Mouse (Mus musculus) bone marrow, adult 2 months (tissue): ENCODE data around the gene Tmem126a. TPM values are rescaled to one million over a fixed set of nuclear protein-coding genes. Genes with fewer than 3 reads are reported as not detected.

Experiments
- H3K27ac ChIP-seq: fragments of 200-500 bp; 2 replicates; pipeline ENCODE4 v1.5.1; 2012; ENCODE audit warnings: low read depth, mild to moderate bottlenecking, control low read depth, inconsistent platforms, low read length; ENCODE audit not compliant: control insufficient read depth, poor library complexity, insufficient read depth
- H3K4me1 ChIP-seq: fragments of 200-500 bp; 2 replicates; pipeline ENCODE4 v1.6.1; 2011; ENCODE audit warnings: low read length; ENCODE audit not compliant: control insufficient read depth, insufficient read depth
- H3K4me3 ChIP-seq: fragments of 200-500 bp; replicated peaks from 2 replicates; pipeline ENCODE3; 2011; ENCODE audit warnings: mild to moderate bottlenecking, low read depth, low read length, control low read depth; ENCODE audit not compliant: control insufficient read depth
- CTCF ChIP-seq: fragments of 200-500 bp; IDR thresholded peaks from 2 replicates; pipeline ENCODE4 v1.5.1; 2011; ENCODE audit warnings: low read length, control low read depth; ENCODE audit not compliant: control insufficient read depth, insufficient read depth
- POLR2A ChIP-seq: fragments of 200-500 bp; IDR thresholded peaks from 2 replicates; pipeline ENCODE4 v1.6.1; 2011; ENCODE audit warnings: low read depth, mild to moderate bottlenecking, control low read depth, low read length, borderline replicate concordance; ENCODE audit not compliant: control insufficient read depth
- WGBS: fragments of 180-500 bp; shearing (Covaris S2); methylation state at CpG from one replicate; pipeline ENCODE4 v1.1.7; 2018; 5-methylcytosine and 5-hydroxymethylcytosine counted together
- polyA plus RNA-seq: library from polyadenylated mRNA; stranded (reverse); fragments of >200 nt; gene quantifications from 2 replicates; pipeline ENCODE4 v1.2.4, GENCODE M21; 2011; ENCODE audit warnings: low replicate concordance; ENCODE audit not compliant: missing spikeins, insufficient read depth, insufficient read length

Gene Tmem126a
- polyA plus RNA-seq: 13.7 and 15.3 TPM in 2 replicates

DNA sequence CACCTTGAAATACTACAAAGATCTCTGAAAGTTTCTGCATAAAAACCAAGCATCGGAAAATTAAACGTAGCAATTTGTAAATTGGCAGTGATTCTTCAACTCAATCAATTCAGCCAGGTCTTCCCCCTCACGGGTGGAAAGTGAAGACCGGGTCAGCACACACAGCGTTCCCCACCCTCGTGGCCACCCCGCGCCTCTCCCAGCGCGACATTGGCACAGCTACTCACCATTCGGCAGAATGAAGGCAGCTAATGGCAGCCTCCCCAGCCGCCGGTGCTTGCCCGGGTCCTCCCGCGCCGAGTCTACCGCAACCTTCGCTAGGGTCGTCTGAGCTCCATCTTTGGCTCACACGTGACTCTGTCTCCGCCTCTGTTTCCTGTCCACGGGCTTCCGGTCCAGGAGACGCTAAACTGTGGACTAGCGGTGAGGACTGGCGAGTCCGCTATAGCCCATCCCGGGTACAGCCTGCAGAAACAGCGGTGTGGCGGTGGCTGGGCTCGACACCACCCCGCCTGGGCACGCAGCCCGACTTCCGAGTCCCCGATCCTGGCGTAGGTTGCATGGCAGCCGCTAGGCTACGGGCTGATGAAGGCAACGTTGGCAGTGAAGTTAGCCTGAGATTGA, at the start of gene Tmem126a:
Gene Tmem126a (minus strand): TSS at position 385 of the 624 bp plus-strand sequence.
- Histone ChIP-seq H3K27ac (peak within 1 kb of the TSS; percentile 9), H3K4me1 (no peaks in the 10 kb centered on the region; the same call in 1 of the 2 replicates), H3K4me3 (peak within 1 kb of the TSS; percentile 79)
- under 1% methylated on average over 41 of the region's 41 CpGs for WGBS
- peak; percentile 30; the same call in 1 of the 2 replicates for TF ChIP-seq CTCF
- peak; percentile 92; the same call in 1 of the 2 replicates for TF ChIP-seq POLR2A

DNA sequence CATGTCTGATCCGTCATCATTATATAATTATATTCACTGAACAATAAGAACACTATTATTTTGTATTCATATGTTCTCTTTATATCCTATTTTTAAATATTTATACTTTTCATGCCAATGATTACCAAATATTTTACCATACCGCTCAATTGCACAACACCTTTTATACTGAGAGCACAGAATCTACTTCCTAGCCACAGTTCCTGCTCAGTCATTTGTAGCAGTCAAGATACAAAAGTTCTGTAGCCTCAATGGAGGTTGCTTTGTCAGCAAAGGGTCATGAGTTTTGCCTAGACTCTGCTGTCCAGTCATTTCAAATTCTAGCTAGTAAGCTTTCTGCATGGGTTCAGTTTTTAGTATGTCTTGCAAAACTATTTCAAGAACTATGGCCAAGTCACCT, 25.6 kb upstream of the Tmem126a start:
- no peak for TF ChIP-seq POLR2A
- TF ChIP-seq CTCF: no peak
- H3K27ac ChIP-seq: no peak overlapping the region

DNA sequence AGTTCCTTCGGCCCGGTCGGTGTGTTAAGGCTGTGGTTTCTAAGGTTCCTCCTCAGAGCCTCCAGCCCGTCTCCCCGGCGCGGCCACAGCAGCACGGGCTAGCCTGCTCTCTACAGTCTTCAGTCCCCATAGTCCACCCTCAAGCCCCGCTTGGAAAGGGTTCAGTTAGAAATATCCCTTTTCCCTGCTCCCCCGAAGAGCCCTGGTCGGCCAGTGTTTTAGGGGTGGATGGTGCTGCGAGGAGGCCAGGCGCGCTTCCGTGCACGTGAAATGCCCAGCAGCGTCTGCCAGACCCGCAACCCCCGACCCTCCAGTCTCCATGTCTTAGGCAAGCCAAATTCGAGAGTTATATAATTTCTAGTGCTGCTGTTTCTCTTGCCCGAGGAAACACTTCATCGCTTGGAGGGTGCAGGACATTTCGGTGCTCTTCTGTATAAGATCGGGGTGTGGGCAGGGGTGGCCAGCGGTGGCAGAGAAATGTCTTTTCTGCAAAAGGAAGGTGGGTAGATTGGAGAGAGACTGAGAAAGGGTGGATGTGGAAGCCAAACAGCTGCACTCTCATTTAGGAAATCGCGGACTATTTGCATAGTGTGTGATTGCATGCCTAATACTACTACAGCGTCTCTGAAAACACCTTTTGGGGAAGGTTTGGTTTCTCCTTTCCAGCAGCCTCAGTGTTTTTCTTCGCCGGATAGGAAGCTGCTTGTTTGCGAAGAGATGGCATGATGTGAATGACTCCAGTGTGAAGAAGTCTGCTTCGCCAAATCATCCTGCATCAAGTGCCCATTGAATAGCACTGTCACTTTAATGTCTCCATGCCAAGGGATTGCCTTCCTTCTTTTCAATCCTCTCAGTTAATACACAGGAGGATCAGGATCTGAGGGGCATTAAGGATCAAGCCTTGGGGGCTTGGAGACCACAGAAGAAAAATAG, 19.6 kb upstream of the Tmem126a start, which contains the start of gene Dlg2:
Gene Dlg2 (plus strand): TSS at position 360 of the 933 bp plus-strand sequence.
- WGBS: under 1% methylated on average over 32 of the region's 32 CpGs
- Histone ChIP-seq H3K27ac (peak within 1 kb of the TSS; percentile 82), H3K4me1 (no peaks in the 10 kb centered on the region), H3K4me3 (peak within 1 kb of the TSS; percentile 88)
- TF ChIP-seq CTCF (no peak), POLR2A (no peak)

More for the DNA sequence above, 25.6 kb upstream of the Tmem126a start:
- Histone ChIP-seq H3K4me1 (peaks cover 2% of the 10 kb centered on the region), H3K4me3 (no peak overlapping the region)
- WGBS: 60% methylated on average over 2 of the region's 2 CpGs

DNA sequence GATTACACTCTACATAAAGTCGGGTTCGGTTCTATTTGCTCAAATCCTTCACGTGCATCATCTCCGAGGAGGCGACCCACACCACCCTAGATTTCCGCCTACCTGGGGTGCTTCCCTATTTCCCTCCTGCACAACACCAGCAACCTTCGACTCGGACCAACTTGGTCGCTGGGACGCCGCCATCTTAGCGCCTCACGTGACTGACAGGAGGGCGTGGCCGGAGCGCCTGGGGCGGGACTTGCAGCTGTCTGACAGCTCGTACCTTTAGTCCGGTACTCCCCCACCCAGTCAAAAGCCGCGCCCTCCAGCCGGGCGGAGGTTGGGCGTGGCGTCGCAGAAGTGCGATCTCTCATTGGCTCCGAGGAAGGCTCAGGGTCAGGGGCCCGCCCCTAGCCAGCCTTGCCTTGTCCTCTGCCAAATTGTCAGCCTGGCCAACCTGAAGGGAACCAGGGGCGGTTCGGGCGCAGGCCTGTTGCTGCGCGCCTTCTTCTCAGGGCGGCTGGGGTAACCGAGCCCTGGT, 18.8 kb upstream of the Tmem126a start, which contains the start of gene Tmem126b:
Gene Tmem126b (minus strand): TSS at position 209 of the 520 bp plus-strand sequence.
- Histone ChIP-seq H3K27ac (peak within 1 kb of the TSS; percentile 82), H3K4me1 (no peaks in the 10 kb centered on the region), H3K4me3 (peak within 1 kb of the TSS; percentile 88)
- TF ChIP-seq POLR2A (peak; percentile 90), CTCF (no peak)
- under 1% methylated on average over 36 of the region's 36 CpGs for WGBS

DNA sequence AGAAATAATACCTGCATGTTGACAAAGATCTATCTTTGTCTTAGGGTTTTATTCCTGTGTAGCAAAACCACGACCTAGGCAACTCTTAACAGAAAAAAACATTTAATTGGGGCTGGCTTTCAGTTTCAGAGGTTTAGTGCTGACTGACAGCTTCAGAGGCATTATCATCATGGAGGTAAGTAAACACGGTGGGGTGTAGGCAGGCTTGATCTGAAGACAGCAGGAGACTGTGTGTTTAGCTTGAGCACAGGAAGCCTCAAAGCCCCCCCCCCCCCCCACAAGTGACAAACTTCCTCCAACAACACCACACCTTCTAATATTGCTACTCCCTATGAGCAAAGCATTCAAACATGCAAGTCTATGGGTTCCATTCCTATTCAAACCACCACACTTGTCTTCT, 16.5 kb upstream of the Tmem126a start:
- no peak for TF ChIP-seq CTCF
- TF ChIP-seq POLR2A: no peak
- H3K4me3 ChIP-seq: no peak overlapping the region
- 13% methylated on average over 2 of the region's 2 CpGs for WGBS
- H3K27ac ChIP-seq: no peak overlapping the region
- H3K4me1 ChIP-seq: no peaks in the 10 kb centered on the region

DNA sequence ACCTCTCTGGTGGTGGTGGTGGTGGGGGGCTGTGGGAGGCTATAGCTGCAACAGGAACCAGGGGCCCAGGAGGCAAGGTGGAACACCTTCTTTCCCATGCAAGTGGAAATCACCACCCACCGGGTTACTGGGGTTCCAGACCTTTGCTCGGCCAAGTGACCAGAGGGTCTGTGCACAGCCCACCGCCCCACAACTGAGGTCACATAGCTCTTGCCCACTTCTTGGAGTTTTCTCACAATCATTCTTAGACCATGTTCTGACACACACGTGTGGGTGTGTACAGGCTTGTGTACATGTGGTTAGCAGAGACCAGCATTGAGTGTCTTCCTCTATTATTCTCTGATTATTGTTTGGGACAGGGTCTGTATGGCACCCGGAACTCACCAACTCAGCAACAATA, 4.4 kb upstream of the Tmem126a start:
- H3K4me3 ChIP-seq: no peak overlapping the region
- H3K27ac ChIP-seq: no peak overlapping the region
- TF ChIP-seq POLR2A (no peak), CTCF (no peak)
- H3K4me1 ChIP-seq: no peaks in the 10 kb centered on the region
- WGBS: 94% methylated on average over 5 of the region's 5 CpGs

DNA sequence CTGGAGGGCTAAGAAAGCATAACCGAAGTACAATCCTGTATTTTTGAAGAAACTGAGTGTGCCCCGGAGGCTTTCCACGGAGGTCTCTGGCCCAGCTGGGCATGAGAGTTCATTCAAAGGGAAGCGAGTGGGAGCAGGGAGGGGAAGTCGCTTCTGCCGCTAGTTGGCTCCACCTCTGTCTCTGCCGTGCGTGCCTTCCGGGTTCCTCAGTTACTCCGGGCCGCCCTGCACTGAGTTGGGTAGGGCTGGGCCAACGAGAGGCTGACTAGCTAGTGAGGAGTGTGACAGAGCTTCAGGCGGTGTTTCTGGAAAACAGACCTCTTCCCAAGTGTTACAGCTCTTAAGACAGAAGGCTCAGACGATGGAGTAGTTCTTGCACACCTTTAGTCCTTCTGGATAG, 3.9 kb upstream of the Tmem126a start:
- TF ChIP-seq POLR2A: peak; percentile 35; the same call in 1 of the 2 replicates
- peak; percentile 70 for TF ChIP-seq CTCF

DNA sequence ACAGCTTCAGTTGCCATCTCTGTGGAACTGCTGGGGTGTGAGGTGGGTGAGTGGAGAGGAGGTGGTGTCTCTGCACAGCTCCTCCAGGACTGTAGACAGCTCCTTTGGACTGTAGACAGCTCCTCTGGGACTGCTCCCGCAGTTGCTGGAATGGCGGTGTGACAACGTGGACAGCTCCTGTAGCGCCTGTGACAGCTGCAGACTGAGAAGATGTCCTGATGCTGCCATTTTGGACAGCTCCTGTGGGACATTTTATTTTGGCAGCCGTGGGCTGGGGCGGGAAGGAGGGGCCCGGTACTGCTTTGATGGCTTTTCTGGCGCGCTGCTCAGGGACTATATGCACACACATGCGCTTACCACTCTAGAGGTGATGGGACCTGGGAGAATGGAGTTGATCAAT, 3.3 kb upstream of the Tmem126a start:
- no peak overlapping the region for H3K4me3 ChIP-seq
- TF ChIP-seq POLR2A (no peak), CTCF (no peak)
- WGBS: 73% methylated on average over 10 of the region's 10 CpGs
- no peak overlapping the region for H3K27ac ChIP-seq
- H3K4me1 ChIP-seq: no peaks in the 10 kb centered on the region; the same call in 1 of the 2 replicates

More for the DNA sequence above, 3.9 kb upstream of the Tmem126a start:
- H3K27ac ChIP-seq: no peak overlapping the region
- 22% methylated on average over 14 of the region's 14 CpGs for WGBS
- H3K4me3 ChIP-seq: no peak overlapping the region
- no peaks in the 10 kb centered on the region; the same call in 1 of the 2 replicates for H3K4me1 ChIP-seq
